Mouse (Mus musculus) thymus, adult 18-20 months (tissue): ENCODE data around the gene 1700013F07Rik.
A peak's percentile ranks its signal among the peaks of the same experiment; 100 is the strongest.
"Not testable (repeated sequence)": the region's sequence is repeated elsewhere in the genome, so short reads cannot be mapped to it uniquely, and the experiment has no call there.

Experiments
- DNase-seq, 2 experiments: peaks; one replicate each; pipeline ENCODE4 v3.0.0; 2022; ENCODE audit warnings: mixed read lengths in 2 of 2

The 1700013F07Rik gene

GRCm38 (mm10) chr3:108533951-108534350 lies at the start of gene 1700013F07Rik:
1700013F07Rik (plus strand) TSS chr3:108534150.
- DNase-seq, result no peak

- DNase-seq, result no peak
These were observed 49.2 kb upstream of the 1700013F07Rik start for GRCm38 (mm10) chr3:108484749-108485148.

GRCm38 (mm10) chr3:108489968-108490367 lies 44.0 kb upstream of the 1700013F07Rik start:
- no peak for DNase-seq

- DNase-seq, result no peak
These were observed 39.0 kb upstream of the 1700013F07Rik start for GRCm38 (mm10) chr3:108494861-108495474.

GRCm38 (mm10) chr3:108495486-108495885 lies 38.5 kb upstream of the 1700013F07Rik start:
- no peak for DNase-seq

- no peak for DNase-seq
These were observed 36.3 kb upstream of the 1700013F07Rik start for GRCm38 (mm10) chr3:108497602-108498001.

- no peak for DNase-seq
These were observed 34.1 kb upstream of the 1700013F07Rik start for GRCm38 (mm10) chr3:108499826-108500225.

- DNase-seq, result not testable (repeated sequence)
These were observed 32.5 kb upstream of the 1700013F07Rik start for GRCm38 (mm10) chr3:108501411-108501810.

- no peak for DNase-seq
These were observed 30.0 kb upstream of the 1700013F07Rik start for GRCm38 (mm10) chr3:108503908-108504307.

GRCm38 (mm10) chr3:108508745-108509474 lies 25.0 kb upstream of the 1700013F07Rik start:
- no peak for DNase-seq

- no peak for DNase-seq
These were observed 23.8 kb upstream of the 1700013F07Rik start for GRCm38 (mm10) chr3:108510156-108510555.

GRCm38 (mm10) chr3:108510716-108511483 lies 23.1 kb upstream of the 1700013F07Rik start:
- DNase-seq, result no peak

- DNase-seq, result no peak
These were observed 20.5 kb upstream of the 1700013F07Rik start for GRCm38 (mm10) chr3:108513465-108513864.

- DNase-seq, result no peak
These were observed 15.7 kb upstream of the 1700013F07Rik start for GRCm38 (mm10) chr3:108518276-108518675.

GRCm38 (mm10) chr3:108523415-108523814 lies 10.5 kb upstream of the 1700013F07Rik start:
- DNase-seq, result no peak

- DNase-seq, result no peak
These were observed 5.5 kb upstream of the 1700013F07Rik start for GRCm38 (mm10) chr3:108528489-108528888.

- DNase-seq, result no peak
These were observed 650 bp upstream of the 1700013F07Rik start for GRCm38 (mm10) chr3:108533114-108533885.

- no peak for DNase-seq
These were observed 2.1 kb downstream of the 1700013F07Rik start for GRCm38 (mm10) chr3:108535896-108536516.

GRCm38 (mm10) chr3:108536517-108537260 lies 2.7 kb downstream of the 1700013F07Rik start, which contains the start of gene 5330417C22Rik:
5330417C22Rik (minus strand) TSS chr3:108536536.
- DNase-seq, result peak; percentile 28 to 61

GRCm38 (mm10) chr3:108537303-108537702 lies 3.4 kb downstream of the 1700013F07Rik start:
- peak; percentile 37 to 52 for DNase-seq

- DNase-seq, result no peak
These were observed 8.3 kb downstream of the 1700013F07Rik start for GRCm38 (mm10) chr3:108542299-108542698.
